Mouse (Mus musculus) MN1 (cell line): ENCODE results near the gene Ifit2.
"Not testable (repeated sequence)": the region's sequence is repeated elsewhere in the genome, so short reads cannot be mapped to it uniquely, and the experiment has no call there.

Source experiments
- DNase-seq: peaks from one replicate; pipeline ENCODE4 v3.0.0-alpha.2; 2016; ENCODE audit warnings: low spot score

Gene Ifit2

DNA sequence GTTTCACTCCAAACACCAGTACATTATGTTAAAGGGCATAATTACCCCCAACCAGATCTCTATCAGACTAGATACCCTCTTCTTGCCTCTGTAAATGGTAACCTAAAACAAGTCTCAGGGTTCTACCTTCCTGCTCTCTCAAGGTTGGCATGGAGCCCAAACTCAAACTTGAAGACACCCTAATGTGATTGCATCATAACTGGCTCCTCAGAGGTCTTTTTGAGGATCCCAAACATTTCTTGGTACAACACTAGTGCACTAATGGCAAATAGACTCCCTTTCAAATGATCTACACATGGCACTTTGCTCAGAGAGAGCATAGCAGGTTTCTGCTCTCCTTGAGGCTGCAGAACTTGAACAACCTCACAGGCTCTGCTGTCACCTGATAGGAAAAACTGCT is 46.3 kb downstream of the Ifit2 start:
- no peak for DNase-seq

GRCm38 (mm10) chr19:34598341-34598740 is 47.8 kb downstream of the Ifit2 start:
- no peak for DNase-seq

- not testable (repeated sequence) for DNase-seq
Observed at GRCm38 (mm10) chr19:34599250-34599649, 48.8 kb downstream of the Ifit2 start.

- not testable (repeated sequence) for DNase-seq
Observed at GRCm38 (mm10) chr19:34601888-34602287, 51.4 kb downstream of the Ifit2 start, which contains the start of gene Ifit1bl1. Gene Ifit1bl1 (minus strand): TSS chr19:34601956.

DNA sequence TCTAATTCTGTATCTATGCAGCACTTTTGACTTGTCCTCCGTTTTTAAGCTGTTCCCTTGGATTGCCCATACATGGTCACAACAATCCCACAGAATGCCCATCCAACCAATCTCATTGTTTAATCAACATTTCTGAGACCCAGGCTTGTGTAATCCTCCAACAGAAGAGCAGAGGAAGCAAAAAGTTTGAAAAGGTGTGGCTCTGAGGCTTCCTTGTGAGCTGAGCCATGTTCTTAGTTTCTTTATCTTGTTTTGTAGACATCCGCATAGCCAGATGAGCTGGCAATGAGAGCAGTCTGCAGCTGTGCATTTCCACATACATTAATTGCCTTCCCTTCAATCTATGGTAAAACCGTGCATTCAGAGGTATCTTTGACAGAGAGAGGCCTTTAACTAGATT is 55.0 kb downstream of the Ifit2 start:
- DNase-seq, result no peak

- not testable (repeated sequence) for DNase-seq
Observed at GRCm38 (mm10) chr19:34607237-34608051, 57.0 kb downstream of the Ifit2 start, which contains the start of gene Ifit3b. Gene Ifit3b (plus strand): TSS chr19:34607970.

GRCm38 (mm10) chr19:34610118-34610517 is 59.6 kb downstream of the Ifit2 start:
- not testable (repeated sequence) for DNase-seq

DNA sequence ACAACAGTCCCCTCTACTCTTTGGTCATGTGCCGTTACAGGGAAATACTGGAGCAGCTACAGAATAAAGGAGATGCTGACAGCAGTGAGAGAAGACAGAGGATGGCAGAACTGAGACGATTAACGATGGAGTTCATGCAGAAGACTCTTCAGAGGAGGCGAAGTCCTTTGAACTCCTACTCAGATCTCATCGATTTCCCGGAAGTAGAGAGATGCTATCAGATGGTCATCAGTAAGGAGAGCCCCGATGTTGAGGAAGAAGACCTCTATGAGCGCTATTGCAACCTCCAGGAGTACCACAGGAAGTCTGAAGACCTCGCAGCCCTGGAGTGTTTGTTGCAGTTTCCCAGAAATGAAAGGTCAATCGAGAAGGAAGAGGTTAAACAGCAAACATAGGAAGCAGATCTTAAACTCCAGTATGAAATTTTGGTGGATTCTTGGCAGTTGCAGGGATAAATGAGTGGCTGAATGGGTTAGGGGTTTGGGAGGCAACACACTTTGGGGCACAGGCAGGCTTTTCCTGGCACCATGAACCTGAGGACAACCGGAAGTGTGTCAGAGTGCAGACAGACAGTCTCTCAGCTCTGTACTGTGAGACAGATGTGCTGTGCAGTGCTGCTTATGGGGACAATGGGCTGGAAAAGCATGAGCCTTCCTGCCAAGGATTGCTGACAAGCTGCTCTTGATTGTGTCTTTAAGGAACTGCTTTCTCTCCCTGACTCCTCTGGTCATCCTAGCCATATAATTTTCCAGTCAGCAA is 61.9 kb downstream of the Ifit2 start:
- not testable (repeated sequence) for DNase-seq

DNA sequence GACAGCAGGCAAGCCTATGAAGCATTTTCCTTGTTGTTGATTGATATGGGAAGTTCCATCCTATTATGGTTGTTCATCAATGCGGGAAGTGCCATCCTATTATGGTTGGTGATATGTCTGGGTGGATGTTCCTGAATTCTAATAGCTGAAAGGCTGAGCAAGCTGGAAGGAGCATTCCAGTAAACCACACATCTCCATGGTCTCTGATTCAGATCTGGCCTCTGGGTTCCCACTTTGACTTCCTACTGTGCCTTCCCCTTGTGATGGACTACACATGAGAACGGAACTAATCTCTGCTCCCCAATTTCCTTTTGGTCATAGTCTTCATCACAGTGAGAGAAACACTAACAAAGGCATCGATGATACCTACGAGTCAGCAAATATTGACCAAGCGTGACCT is 70.4 kb downstream of the Ifit2 start:
- no peak for DNase-seq

DNA sequence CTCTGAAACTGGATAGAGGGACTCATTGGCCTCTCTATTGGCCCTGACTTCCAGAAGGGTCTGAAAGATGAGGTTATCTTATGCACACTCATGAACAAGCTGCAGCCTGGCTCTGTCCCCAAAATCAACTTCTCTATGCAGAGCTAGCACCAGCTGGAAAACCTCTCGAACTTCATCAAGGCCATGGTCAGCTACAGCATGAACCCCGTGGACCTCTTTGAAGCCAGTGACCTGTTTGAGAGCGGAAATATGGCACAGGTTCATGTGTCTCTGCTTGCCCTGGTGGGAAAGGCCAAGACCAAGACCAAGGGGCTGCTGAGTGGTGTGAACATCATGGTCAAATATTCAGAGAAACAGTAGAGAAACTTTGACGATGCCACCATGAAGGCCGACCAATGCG is 73.3 kb downstream of the Ifit2 start:
- no peak for DNase-seq

GRCm38 (mm10) chr19:34624663-34625062 is 74.2 kb downstream of the Ifit2 start:
- no peak for DNase-seq
